Mouse (Mus musculus): ENCODE results near the gene Ampd3.

Ampd3 gene

DNA sequence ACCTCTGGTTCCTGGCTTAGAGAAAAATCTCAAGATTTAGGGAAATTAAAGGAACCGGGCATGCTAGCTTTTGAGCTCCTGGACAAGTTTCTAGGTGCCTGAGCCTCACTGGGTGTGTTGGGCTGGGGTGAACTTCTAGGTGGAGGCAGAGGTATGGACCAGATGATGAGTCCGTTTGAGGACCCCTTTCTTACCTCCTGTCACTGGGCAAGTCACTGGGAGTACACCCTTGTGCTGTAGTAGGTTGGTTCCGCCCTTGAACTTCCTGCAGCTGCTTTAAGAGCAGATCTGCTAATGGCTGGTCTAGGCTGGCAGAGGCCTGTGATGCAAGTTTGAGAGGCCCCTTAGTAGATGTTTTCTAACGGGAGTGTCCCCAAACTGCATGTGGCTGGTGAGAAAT lies 1.1 kb downstream of the Ampd3 start:
- in situ Hi-C loops (cut with MboI): no loop called here

DNA sequence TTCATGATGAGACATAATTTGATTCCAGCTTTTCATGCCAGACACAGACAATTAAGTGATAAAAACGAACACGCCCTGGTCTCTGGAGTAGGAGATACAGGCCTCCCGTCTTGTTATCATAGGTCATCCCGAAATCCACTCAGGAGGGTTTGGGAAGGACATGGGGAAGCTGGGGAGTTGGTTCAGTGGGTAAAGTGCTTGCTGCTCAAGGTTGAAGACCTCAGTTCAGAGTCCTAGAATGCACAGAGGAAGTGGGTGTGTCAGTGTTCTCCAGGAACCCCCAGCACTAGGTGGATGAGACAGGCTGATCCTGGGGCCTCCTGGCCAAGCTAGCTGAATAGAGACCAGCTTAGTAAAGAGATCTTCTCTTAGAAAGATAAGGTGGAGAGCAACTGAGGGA lies 2.9 kb downstream of the Ampd3 start:
- in situ Hi-C loops (cut with MboI): no loop called here

DNA sequence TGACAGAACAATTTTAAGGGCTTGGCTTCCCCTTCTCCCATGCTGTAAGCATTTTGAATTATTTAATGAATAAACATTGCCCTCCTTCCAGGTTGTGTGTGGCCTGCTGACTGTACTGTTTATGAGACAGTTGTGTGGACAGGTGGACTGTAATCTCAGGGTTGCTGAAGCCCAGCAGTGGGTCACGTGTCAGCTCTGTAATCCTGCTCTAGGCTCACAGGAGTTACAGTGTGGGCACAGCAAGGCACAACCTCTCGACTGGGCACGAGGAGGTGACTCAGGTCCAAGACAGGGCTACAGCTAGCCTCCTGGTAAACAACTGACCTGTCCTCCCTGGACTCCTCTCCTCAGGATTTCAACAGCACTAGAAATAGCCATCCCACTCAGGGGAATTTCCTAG lies 4.3 kb downstream of the Ampd3 start:
- in situ Hi-C loops (cut with MboI): no loop called here

DNA sequence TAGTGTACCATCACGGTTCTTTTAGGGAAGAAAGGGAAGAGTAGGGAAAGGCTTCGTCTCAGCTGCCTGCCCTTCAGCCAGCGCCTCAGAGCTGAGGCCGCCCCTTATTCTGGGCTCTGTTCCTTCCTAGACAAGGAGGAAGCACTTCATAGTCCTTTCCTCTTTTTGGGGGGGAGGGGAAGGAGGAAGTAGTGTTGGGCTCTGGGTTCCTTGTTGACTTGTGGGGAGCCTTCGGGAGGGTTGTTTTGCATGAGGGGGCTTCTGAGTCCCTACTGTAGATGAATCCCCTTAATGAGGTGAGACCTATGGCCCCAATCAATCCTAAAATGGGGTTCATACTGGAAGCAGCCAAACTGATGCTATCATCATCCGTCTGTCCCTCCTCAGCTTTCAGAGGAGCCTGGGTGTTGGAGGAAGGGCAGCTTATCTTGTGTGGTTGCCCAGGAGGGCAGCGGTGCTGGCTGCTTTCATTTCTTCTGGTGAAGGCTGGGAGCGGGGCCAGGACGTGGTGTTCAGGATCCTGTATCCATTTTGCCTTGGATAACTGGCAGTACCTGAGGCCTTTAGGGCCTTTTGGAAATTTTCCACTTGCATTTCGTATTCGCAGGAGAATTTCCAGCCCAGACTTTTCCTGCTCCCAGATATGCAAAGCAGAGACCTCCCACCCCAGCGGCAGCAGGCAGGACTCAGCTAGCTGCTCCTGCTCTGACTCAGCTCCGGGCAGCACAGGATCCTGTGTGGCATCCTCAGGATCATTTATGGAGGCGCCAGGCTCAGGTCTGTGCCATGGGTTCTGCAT lies 5.4 kb downstream of the Ampd3 start:
- in situ Hi-C loops (cut with MboI): no loop called here

DNA sequence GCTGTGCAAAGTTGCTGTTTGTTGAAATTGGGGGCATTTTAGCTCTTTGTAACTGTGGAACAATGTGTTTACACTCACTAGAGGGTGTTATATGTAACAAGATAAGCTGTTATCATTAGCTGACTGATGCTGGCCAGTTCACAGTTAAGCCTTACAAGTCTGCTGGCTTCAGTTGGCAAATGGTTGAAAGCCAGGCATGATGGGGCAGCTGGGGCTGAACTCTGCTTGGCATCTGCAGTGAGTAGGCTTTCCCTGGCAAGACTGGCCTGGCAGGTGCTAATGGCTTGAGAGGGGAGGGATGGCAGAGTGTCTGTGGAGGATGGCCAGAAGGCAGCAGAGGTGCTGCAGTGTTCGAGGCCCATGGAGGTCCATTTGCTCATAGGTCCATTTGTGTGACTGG lies 6.1 kb downstream of the Ampd3 start:
- in situ Hi-C loops (cut with MboI): no loop called here

DNA sequence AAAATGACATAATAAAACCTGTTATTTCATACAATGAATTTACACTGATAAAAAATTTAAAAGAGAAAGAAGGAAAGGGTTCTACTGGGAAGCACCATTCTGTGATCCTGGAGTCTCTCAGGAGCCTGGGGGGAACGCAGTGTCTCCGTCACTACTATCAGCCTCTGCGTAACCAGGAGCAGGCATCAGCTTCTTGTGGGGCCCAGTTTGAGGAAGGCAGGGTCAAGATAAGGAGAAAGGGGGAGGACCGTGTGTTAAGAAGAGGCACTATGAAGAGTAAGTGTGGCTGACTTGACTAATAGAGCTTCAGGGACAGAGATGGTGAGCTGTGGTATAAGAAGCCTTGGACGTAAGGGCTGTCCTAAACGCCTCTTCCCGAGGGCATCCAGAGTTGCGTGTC lies 6.7 kb downstream of the Ampd3 start:
- in situ Hi-C loops (cut with MboI): no loop called here

DNA sequence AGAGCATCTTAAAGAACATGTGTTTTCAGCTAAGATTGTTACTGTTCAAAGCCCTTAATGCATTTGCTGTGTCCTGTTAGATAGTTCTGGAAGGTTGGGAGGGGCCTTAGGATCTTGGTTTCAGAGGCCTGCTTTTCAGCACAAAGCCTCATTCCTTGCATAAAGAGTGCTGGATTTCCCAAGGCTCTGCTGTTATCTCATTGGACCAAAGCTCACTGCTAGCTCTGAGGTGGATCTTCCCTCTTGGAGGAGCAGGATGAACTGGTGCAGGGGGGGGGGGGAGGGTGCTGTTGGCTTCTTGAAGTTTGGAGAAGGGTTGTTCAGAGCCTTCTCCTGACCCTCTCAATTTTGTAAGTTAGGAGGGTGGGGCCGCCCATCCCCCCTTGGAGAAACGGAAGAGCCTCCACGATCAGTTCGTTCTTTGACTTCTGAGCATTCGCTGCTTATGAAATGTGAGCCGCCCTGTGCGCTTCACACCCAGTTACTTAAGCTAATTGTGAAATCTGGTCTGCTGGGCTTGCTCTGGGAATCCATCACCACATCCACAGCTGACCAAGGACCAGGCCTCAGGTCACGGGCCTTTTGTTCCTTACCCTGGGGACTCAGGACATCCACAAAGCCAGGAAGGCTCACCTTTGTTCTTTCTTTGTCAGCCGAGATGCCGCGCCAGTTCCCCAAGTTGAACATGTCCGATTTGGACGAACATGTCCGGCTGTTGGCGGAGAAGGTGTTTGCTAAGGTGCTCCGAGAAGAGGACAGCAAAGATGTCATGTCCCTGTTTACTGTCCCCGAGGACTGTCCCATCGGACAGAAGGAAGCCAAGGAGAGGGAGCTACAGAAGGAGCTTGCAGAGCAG lies 9.4 kb downstream of the Ampd3 start:
- in situ Hi-C loops (cut with MboI): no loop called here

DNA sequence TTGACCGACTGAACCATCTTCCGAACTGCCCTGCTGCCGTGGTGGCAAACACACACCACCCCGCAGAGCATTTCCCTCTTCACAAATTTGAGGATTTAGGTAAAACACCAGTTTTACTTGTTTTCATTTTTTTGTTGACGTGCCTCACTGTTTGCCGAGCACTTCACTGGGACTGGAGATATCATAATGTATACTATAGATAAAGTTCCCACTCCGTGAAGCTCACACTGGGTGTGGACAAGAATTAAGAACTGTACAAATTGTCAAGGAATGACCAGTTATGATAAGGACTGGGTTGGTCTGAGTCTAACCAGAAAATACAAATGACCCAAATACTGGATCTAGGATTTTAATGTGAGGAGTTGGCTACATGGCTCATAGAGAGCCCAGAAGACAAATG lies 10.9 kb downstream of the Ampd3 start:
- in situ Hi-C loops (cut with MboI): no loop called here

DNA sequence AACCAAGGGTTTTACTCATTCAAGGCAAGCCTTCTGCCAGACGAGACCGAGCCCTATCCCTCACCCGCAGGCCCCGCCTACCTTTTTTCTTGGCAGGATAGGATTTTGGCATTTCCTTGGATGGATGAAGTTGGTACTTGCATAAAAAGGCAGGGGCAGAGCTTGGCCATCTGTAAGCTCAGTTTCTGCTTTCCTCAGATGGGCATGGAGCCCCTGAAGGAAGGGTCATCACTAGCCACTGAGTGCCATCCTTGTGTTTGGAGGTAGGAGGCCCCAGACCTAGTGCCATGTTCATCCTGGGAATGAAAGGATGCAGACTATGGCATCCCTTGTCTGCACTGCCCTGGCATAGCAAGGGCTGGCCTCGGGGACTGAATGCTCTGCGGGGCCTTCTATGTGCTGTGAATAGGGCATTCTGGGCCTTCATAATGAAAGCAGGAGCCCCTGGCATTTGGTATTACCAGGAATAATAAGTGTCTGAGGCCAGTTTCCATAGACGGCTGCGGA lies 11.7 kb downstream of the Ampd3 start:
- in situ Hi-C loops (cut with MboI): no loop called here

DNA sequence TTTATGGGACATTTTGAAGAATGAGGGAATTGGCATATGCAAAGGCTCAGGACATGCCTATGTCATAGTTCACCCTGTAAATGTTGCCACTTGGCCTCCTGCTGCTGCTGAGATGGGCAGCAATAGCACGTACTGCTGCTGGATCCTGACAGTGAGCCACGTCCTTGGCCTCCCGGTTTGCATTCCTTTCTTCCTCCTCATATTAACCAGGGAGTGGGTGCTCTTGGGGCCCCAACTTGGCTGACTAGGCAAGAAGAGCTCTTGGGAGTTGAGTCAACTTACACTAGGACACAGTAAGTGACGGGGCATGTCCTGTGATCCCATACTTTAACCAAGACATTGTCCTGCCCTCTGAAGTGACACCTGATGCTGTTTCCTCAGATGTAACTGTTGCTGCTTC lies 12.5 kb downstream of the Ampd3 start:
- in situ Hi-C loops (cut with MboI): no loop called here

DNA sequence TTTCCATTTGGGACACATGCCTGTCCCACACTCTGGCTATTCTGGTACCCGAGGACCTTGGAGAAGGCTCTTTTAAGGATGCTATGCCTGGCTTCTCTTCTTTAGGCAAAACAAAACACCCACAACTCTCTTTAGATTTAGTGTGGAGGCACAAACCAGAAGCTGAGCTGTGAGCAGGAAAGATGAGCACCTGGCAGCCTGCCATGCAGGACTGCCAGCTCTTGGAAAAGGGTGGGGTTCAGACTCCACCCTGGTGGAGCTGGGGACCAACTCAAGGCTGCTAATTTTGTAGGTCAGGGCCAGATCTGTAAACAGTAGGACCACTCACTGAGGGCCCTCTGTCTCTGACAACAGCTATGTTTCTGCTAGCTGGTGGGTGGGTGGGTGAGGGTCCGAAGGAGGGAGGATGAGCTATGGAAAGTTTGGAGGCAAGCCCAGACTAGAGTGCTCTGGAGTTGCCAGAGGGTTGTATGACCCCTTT lies 13.3 kb downstream of the Ampd3 start:
- in situ Hi-C loops (cut with MboI): no loop called here

DNA sequence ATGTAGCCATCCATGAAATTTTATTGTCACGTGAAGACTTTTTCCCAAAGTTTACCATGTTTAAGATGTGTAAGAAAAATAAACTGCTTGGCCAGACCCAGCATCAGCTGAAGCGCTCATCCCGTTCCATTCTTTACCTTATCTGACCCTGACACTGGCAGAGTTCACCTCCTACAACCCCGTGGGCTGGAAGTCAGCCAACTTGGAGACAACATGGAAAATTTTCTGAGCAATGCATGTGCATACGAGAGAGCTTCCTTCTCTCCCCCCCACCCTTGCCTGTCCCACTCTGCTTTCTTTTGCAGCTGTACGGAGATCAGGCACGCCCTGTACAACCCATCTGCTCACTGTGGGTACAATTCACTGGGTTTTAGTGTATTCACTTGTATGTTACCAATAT lies 14.1 kb downstream of the Ampd3 start:
- in situ Hi-C loops (cut with MboI): no loop called here

DNA sequence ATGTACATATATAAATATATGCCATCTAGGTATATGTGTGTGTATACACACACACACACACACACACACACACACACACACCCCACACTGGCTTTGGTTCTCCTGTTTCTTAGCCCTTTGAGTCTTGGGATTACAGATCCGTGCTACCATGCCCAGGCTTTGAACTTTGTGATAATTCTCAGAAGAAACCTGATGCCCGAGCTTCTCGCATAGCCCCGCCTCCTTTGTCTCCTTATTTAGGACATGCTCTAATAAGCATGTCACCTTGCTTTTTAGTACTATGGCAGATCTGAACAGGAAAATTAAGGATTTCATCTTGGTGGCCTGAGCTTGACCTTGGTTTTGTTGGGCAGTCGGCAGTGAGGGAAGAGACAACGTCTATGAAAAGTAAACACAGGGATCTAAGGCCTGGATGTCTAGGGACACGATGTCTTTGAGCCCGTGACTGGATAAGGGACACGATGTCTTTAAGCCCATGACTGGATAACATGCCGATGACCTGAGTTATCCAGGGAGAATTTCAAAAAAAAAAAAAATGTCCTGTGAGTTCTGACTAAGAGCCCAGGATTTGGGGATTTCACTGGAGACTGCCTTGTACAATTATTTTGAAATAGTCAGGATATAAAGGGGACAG lies 15.0 kb downstream of the Ampd3 start:
- in situ Hi-C loops (cut with MboI): no loop called here

DNA sequence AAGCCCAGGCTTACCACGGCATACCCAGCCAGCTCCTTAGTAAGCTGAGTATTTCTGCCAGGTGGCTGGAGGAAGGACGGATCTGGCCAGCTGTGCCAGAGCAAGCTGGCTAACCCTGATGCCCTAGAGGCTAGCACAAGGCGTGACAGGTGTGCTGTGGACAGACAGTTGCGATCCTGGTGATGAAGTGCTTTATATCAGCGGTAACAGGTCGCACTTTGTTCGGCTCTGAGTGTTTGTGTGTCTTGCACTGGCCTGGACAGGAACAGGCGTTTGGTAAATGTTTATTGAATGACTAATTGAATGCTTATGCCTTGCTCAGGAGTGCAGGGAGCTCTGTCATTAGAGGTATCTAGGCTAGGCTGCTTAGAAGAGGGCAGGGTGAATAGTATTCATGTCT lies 17.0 kb downstream of the Ampd3 start:
- in situ Hi-C loops (cut with MboI): no loop called here

DNA sequence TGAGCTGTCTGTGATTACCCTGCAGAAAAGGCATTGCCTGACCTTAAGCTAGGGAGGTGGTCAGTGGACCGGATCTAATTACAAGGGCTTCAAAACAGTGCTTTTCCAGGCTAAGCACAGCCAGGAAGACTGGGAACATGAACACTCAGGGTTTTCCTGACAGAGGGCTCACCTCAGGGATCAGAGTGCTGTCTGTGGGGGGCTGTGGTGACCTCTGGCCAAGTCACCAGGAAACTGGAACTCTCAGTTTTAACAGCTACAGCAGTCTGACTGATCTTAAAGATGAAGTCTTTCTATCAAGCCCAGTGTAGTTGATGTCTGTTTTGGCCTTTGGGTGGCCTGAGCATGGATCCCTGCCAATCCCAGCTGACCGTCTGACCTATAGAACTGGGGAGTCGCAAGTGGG lies 17.7 kb downstream of the Ampd3 start:
- in situ Hi-C loops (cut with MboI): no loop called here

DNA sequence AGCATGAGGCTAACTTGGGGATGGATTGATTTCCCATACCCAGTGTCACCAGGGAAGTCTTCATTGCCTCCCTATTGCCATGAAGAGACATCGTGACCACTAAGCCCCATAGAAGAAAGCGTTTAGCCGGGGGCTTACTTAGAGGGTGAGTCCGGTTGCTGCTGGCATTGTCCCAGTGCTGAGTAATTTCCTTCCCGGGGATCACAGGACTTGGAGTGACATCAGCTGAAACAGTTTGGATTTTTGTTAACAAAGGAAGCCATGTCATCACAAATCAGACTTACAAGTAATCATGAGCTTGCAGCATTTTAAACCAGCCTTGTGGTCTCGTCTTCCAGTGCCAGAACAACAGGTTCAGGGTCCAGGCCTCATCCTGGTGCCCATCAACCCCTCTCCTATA lies 19.3 kb downstream of the Ampd3 start:
- in situ Hi-C loops (cut with MboI): no loop called here

DNA sequence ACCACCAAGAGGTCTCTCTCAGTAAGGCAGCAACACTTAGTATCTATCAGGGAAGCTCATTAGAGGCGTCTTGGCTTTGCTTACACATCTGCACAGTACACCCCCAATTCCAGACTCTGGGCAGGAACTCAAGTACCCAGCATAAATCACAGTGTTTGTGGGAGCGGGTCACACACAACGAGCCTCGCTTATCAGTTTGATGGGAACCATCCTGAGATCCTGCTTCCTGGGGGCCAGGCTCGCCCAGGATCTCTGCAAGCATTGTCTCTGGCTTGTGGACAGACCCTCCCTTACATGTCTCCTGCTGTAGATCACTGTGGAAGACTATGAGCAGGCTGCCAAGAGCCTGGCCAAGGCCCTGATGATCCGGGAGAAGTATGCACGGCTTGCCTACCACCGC lies 22.9 kb downstream of the Ampd3 start:
- in situ Hi-C loops (cut with MboI): no loop called here

DNA sequence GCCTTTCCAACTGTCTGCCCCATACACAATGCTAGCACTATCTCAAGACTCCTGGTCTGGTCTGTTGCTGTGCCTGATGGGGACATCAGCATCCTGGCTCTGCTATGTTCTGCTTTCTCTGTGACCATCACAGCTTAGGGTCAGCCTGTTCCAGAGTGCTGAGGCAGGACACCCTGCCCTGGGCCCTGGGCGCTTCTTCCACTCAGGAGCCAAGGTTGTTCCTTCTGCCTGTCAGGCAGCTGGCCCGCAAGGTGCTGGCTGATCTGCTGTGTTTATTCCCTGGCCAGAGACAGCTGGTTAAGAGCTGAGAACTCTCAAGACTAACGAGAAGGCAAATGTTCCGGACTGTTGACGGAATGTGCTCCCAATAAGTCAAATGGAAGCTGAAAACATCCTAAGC lies 24.2 kb downstream of the Ampd3 start:
- in situ Hi-C loops (cut with MboI): no loop called here

DNA sequence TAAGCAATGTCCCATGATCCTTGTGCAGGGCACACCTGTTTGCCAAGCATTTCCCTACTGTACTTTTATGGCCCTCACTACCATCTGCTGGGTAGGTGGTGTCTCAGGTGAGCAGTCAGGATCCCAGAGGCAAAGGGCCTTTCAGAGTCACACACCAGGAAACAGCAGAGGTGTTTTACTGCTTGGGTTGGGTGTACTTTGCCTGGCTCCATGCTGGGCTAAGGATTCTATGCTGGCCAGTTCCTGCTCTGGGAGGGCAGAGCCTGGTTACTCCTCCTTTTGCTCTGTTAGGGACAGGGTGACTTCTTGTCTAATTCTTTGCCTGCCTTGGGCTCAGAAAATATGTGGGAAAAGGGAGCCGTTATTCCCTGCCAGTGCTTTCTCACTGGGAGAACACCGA lies 24.8 kb downstream of the Ampd3 start:
- in situ Hi-C loops (cut with MboI): no loop called here

DNA sequence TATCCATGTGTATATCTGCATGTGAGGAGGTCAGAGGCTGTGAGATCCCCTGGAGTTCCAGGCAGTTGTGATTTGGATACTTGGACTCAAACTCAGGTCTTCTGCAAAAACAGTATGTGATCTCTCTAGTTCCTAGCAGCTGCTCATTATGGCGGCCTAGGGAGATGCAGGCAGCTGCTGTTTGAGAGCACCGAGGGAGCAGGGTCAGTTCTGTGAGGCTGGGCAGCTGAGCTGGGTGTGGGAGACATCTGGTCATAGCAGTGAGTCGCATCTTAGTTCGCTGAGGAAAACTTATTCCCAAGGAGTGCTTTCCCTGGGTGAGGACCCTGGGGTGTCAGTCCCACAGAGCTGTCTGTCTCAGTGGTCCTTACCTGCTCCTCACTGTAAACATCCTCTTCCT lies 26.7 kb downstream of the Ampd3 start:
- in situ Hi-C loops (cut with MboI): no loop called here

DNA sequence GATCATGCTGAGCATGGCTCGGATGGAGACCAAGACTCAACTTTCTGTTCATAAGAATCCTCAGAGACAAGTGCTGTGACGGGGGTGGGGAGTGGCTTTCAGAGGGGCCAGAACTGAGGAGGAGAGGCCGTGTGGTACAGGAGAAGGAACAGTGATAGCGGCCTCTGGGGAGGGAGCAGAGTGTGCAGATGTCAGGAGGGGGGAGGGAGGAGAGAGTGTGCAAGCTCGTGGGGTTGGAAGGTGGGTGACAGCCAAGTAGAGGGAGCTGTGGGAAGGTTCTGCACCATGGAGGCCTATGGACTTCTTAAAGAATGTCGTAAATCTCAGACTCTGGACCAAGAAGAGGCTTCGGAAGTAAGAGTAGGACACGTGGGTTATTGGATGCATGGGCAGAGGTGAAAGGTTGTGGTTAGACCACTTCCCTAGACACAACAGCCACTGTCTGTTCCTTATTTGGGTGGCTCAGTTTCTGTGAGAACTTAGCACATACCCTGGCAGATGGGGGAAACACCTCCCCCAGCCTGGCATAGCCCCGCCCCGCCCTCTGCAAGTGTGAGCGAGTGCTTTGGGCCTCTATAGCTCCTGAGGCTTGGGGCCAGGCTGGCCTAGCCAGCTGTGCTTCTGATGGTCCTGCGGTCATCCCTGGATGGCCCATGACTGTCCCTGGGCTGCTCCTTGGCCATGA lies 28.5 kb downstream of the Ampd3 start:
- in situ Hi-C loops (cut with MboI): no loop called here

All from mature B cell (primary cell).